Mouse (Mus musculus): ENCODE data around the gene Kcnab1. TPM values are rescaled to one million over a fixed set of nuclear protein-coding genes. Genes with fewer than 3 reads are reported as not detected.

Kcnab1 gene
- polyA plus RNA-seq, 1 experiment from 2014 or later = 4.5 TPM

- no peak overlapping the region for H3K4me3 ChIP-seq (ENCODE audit: low read depth, low read length)
- no peak overlapping the region for H3K9ac ChIP-seq (ENCODE audit: low read depth, low read length)
- DNase-seq (ENCODE audit: low spot score) (no peak), ATAC-seq (replicated peaks; ENCODE audit: low FRiP score) (no peak)
- WGBS = 96% methylated on average over 1 of the region's 1 CpGs
- no peaks in the 10 kb centered on the region for H3K27me3 ChIP-seq (replicated peaks; ENCODE audit: control insufficient read depth, insufficient read depth, low read length)
- no peak overlapping the region for H3K4me2 ChIP-seq
- no peaks in the 10 kb centered on the region; the same call in 1 of the 2 replicates for H3K4me1 ChIP-seq (replicated peaks; ENCODE audit: control insufficient read depth, insufficient read depth, low read length)
- no peak overlapping the region for H3K27ac ChIP-seq (ENCODE audit: low read depth, low read length)
- no peaks in the 10 kb centered on the region for H3K9me3 ChIP-seq (ENCODE audit: control insufficient read depth, low read length)
- H3K36me3 ChIP-seq (ENCODE audit: control insufficient read depth, insufficient read depth, low read length) = no peaks in the 10 kb centered on the region
Measured at GRCm38 (mm10) chr3:65363438-65363837, 254.3 kb downstream of the Kcnab1 start.

DNA sequence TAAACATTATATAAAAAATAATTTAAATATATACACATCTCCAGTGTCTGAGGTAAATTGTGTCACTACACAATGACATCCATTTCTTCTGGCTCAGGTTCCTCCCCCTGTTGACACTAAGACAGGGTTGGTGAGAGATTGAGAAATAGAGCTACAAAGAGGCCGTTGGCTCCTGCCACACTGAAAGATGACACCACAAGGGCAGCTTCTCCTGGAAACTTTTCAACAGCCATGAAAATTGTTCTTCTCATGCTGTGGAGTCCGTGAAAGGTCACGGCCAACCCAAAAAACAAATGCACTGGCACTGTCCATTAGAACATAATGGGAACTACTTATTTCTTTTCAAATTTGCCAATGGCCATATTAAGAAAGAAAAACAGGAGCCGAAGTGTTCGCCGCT lies 256.0 kb downstream of the Kcnab1 start:
- Histone ChIP-seq H3K4me3 (ENCODE audit: low read depth, low read length) (no peak overlapping the region), H3K36me3 (ENCODE audit: control insufficient read depth, insufficient read depth, low read length) (no peaks in the 10 kb centered on the region), H3K27ac (ENCODE audit: low read depth, low read length) (no peak overlapping the region), H3K4me1 (replicated peaks; ENCODE audit: control insufficient read depth, insufficient read depth, low read length) (no peaks in the 10 kb centered on the region; the same call in 1 of the 2 replicates), H3K4me2 (no peak overlapping the region), H3K27me3 (replicated peaks; ENCODE audit: control insufficient read depth, insufficient read depth, low read length) (no peaks in the 10 kb centered on the region), H3K9ac (ENCODE audit: low read depth, low read length) (no peak overlapping the region), H3K9me3 (ENCODE audit: control insufficient read depth, low read length) (no peaks in the 10 kb centered on the region)
- DNase-seq (ENCODE audit: low spot score) = no peak
- no peak for ATAC-seq (replicated peaks; ENCODE audit: low FRiP score)
- 82% methylated on average over 6 of the region's 6 CpGs for WGBS

DNA sequence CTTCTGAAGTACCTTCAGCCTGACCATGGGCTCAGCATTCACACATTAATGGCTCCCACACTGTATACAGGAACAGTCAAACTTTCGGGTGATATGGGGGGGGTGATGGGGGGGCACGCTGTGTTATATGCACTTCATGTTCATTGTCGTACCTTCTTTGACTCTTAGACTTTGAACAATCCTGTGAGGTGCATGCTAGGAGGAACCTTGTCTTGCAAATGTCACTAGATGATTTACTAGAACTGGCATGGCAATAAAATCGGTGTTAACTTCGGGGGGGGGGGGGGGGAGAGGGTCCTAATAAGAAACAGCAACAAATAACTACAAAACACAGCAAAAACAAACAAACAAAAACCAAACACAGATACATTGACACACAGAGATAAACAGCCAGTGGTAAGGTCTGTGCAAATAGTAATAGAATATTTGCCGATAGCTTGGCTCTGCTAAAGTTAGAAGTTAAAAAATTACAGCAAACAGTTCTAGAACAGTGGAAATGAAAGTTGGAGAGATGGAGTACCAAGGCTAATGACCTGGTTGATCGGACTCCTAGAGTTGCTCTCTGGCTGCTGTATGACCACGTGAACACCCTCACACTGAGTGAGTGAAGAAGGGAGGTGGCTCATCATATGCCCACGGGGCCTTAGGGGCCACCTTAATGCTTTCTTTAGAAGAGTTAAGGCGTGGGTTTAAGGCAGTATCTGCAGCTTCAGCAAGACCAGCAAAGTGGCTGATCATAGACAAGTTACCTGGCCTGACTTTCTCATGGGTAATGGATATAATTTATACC lies 256.9 kb downstream of the Kcnab1 start:
- Histone ChIP-seq H3K27ac (ENCODE audit: low read depth, low read length) (no peak overlapping the region), H3K36me3 (ENCODE audit: control insufficient read depth, insufficient read depth, low read length) (no peaks in the 10 kb centered on the region), H3K4me1 (replicated peaks; ENCODE audit: control insufficient read depth, insufficient read depth, low read length) (no peaks in the 10 kb centered on the region), H3K27me3 (replicated peaks; ENCODE audit: control insufficient read depth, insufficient read depth, low read length) (no peaks in the 10 kb centered on the region), H3K9me3 (ENCODE audit: control insufficient read depth, low read length) (no peaks in the 10 kb centered on the region), H3K9ac (ENCODE audit: low read depth, low read length) (no peak overlapping the region), H3K4me2 (no peak overlapping the region), H3K4me3 (ENCODE audit: low read depth, low read length) (no peak overlapping the region)
- no peak for ATAC-seq (replicated peaks; ENCODE audit: low FRiP score)
- WGBS = 90% methylated on average over 10 of the region's 10 CpGs
- no peak for DNase-seq (ENCODE audit: low spot score)

DNA sequence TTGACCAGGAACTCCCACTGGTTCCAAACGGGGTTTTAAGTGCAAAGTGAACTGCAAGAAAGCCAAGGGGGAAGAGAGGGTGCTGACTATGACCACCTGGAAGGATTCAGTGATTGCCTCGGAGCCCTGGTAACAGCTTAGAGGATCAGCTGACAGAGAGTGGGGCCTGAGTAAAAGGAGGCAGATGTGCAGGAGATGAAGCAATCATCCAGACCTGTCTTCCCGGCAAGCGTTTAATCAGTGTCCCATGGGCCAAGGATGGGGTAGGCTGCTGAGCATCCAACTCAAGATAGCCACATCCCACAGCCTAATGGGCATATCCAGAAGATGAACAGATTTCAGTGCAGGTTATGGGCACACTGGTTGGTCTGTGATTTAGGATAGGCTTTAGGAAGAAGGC lies 258.8 kb downstream of the Kcnab1 start:
- DNase-seq (ENCODE audit: low spot score) (no peak), ATAC-seq (replicated peaks; ENCODE audit: low FRiP score) (no peak)
- H3K4me1 ChIP-seq (replicated peaks; ENCODE audit: control insufficient read depth, insufficient read depth, low read length) = no peaks in the 10 kb centered on the region
- H3K9ac ChIP-seq (ENCODE audit: low read depth, low read length) = no peak overlapping the region
- no peaks in the 10 kb centered on the region for H3K27me3 ChIP-seq (replicated peaks; ENCODE audit: control insufficient read depth, insufficient read depth, low read length)
- H3K36me3 ChIP-seq (ENCODE audit: control insufficient read depth, insufficient read depth, low read length) = peaks cover 6% of the 10 kb centered on the region; the same call in 1 of the 2 replicates
- no peak overlapping the region for H3K27ac ChIP-seq (ENCODE audit: low read depth, low read length)
- H3K9me3 ChIP-seq (ENCODE audit: control insufficient read depth, low read length) = no peaks in the 10 kb centered on the region
- no peak overlapping the region for H3K4me2 ChIP-seq
- WGBS = 66% methylated on average over 4 of the region's 4 CpGs
- no peak overlapping the region for H3K4me3 ChIP-seq (ENCODE audit: low read depth, low read length)

DNA sequence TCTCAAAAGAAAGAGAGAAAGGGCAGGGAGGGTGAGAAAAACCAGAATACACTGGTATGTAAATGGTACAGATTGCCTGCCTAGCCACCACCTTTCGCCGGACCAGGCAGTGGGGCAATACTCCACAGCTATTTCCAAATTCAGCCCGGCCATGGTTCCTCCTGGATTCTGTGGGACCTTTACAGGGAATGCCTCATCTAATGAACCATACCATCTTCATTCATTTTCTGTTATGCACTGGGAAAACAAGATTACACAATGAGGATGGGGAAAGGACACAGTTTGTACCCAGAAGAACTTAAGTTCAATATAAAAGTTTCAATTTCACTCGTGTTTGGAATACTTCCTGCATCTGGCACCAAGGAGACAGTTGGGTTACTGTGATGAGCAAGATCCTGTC lies 263.4 kb downstream of the Kcnab1 start:
- Histone ChIP-seq H3K4me2 (no peak overlapping the region), H3K36me3 (ENCODE audit: control insufficient read depth, insufficient read depth, low read length) (peaks cover 6% of the 10 kb centered on the region; the same call in 1 of the 2 replicates), H3K27ac (ENCODE audit: low read depth, low read length) (no peak overlapping the region)

GRCm38 (mm10) chr3:65373594-65374182 lies 264.5 kb downstream of the Kcnab1 start:
- Histone ChIP-seq H3K27ac (ENCODE audit: low read depth, low read length) (no peak overlapping the region), H3K4me2 (no peak overlapping the region), H3K27me3 (replicated peaks; ENCODE audit: control insufficient read depth, insufficient read depth, low read length) (no peaks in the 10 kb centered on the region), H3K36me3 (ENCODE audit: control insufficient read depth, insufficient read depth, low read length) (peaks cover 8% of the 10 kb centered on the region; the same call in 1 of the 2 replicates), H3K4me3 (ENCODE audit: low read depth, low read length) (no peak overlapping the region), H3K9ac (ENCODE audit: low read depth, low read length) (no peak overlapping the region), H3K9me3 (ENCODE audit: control insufficient read depth, low read length) (no peaks in the 10 kb centered on the region), H3K4me1 (replicated peaks; ENCODE audit: control insufficient read depth, insufficient read depth, low read length) (no peaks in the 10 kb centered on the region)
- WGBS = 87% methylated on average over 5 of the region's 5 CpGs
- DNase-seq (ENCODE audit: low spot score) (no peak), ATAC-seq (replicated peaks; ENCODE audit: low FRiP score) (no peak)

More for the DNA sequence above, 263.4 kb downstream of the Kcnab1 start:
- no peak for DNase-seq (ENCODE audit: low spot score)
- WGBS = 90% methylated on average over 4 of the region's 4 CpGs
- Histone ChIP-seq H3K4me3 (ENCODE audit: low read depth, low read length) (no peak overlapping the region), H3K9ac (ENCODE audit: low read depth, low read length) (no peak overlapping the region), H3K4me1 (replicated peaks; ENCODE audit: control insufficient read depth, insufficient read depth, low read length) (no peaks in the 10 kb centered on the region), H3K27me3 (replicated peaks; ENCODE audit: control insufficient read depth, insufficient read depth, low read length) (no peaks in the 10 kb centered on the region), H3K9me3 (ENCODE audit: control insufficient read depth, low read length) (no peaks in the 10 kb centered on the region)
- no peak for ATAC-seq (replicated peaks; ENCODE audit: low FRiP score)

- H3K4me3 ChIP-seq (ENCODE audit: low read depth, low read length) = no peak overlapping the region
- DNase-seq (ENCODE audit: low spot score) = no peak
- peaks cover 10% of the 10 kb centered on the region; the same call in 1 of the 2 replicates for H3K36me3 ChIP-seq (ENCODE audit: control insufficient read depth, insufficient read depth, low read length)
- WGBS = 87% methylated on average over 3 of the region's 3 CpGs
- no peaks in the 10 kb centered on the region for H3K27me3 ChIP-seq (replicated peaks; ENCODE audit: control insufficient read depth, insufficient read depth, low read length)
- H3K9ac ChIP-seq (ENCODE audit: low read depth, low read length) = no peak overlapping the region
- no peak for ATAC-seq (replicated peaks; ENCODE audit: low FRiP score)
- H3K4me1 ChIP-seq (replicated peaks; ENCODE audit: control insufficient read depth, insufficient read depth, low read length) = no peaks in the 10 kb centered on the region
- no peaks in the 10 kb centered on the region for H3K9me3 ChIP-seq (ENCODE audit: control insufficient read depth, low read length)
- H3K27ac ChIP-seq (ENCODE audit: low read depth, low read length) = no peak overlapping the region
- H3K4me2 ChIP-seq = no peak overlapping the region
Measured at GRCm38 (mm10) chr3:65374729-65375128, 265.5 kb downstream of the Kcnab1 start.

DNA sequence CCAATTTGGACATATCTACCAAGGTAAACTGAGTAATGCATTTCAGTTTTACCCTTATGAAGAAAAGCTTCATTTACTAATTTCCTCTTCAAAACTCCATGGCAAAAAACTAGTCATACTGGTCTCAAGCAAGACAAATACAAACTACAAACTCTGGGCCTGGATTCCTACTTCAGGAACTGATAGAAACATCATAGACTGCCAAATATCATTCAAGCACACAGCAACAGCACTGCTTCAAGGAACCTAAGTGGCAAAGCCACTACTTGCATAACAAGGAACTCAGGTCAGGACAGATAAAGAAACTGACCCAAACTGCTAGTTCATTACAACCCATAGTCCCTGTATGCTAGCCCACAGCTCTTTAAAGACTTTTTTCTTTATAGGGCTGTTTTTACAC lies 269.5 kb downstream of the Kcnab1 start:
- Histone ChIP-seq H3K27me3 (replicated peaks; ENCODE audit: control insufficient read depth, insufficient read depth, low read length) (no peaks in the 10 kb centered on the region), H3K4me3 (ENCODE audit: low read depth, low read length) (no peak overlapping the region), H3K4me1 (replicated peaks; ENCODE audit: control insufficient read depth, insufficient read depth, low read length) (no peaks in the 10 kb centered on the region), H3K27ac (ENCODE audit: low read depth, low read length) (no peak overlapping the region), H3K4me2 (no peak overlapping the region), H3K9ac (ENCODE audit: low read depth, low read length) (no peak overlapping the region), H3K9me3 (ENCODE audit: control insufficient read depth, low read length) (no peaks in the 10 kb centered on the region), H3K36me3 (ENCODE audit: control insufficient read depth, insufficient read depth, low read length) (peaks cover 18% of the 10 kb centered on the region)
- no peak for DNase-seq (ENCODE audit: low spot score)
- ATAC-seq (replicated peaks; ENCODE audit: low FRiP score) = no peak

Measured in liver, embryonic 11.5 days (tissue).